Mouse (Mus musculus) R1 (cell line): ENCODE measurements around the gene Tmtc2.

ENCODE experiments used
- DNase-seq: peaks from one replicate; pipeline ENCODE4 v3.0.0-alpha.2; 2018; ENCODE audit warnings: low read depth, low spot score

Gene Tmtc2

DNA sequence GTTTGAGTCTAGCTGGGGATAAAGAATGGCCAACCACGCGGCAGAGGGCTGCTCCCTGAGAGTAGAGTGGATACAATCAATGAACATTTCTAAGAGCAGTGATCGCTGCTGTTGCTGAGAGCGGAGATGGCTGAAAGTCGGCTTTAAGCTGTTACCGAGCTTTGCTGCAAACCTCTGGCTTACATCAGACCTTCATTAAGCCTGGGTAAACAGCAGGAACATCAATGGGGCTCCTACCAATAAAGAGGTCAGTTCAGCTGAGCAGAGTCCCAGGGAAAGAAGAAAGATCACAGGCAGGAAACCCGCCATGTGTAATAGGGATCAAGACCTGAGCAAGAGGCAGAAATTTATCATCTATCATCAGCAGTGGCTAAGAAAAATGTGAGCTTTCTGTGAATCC is 72.5 kb downstream of the Tmtc2 start:
- DNase-seq, result no peak

DNA sequence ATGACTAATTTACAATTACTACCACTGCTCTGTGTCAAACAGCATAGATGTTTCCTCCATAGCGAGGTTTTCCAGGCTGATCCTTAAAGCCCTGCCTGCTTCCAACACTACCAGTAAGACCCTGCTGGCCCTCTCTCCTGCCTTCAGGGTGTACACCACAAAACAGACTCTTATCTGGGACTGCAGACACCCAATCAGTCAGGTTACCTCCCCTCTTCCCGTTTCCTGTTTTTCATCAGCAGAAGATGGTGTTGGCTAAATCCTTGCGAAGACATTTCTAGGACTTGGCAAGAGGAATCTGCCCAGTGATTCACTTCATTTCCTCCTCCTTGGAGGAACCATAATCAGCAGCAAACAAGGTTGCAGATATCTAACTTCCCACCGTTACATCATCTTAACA is 73.8 kb downstream of the Tmtc2 start:
- DNase-seq, result no peak

DNA sequence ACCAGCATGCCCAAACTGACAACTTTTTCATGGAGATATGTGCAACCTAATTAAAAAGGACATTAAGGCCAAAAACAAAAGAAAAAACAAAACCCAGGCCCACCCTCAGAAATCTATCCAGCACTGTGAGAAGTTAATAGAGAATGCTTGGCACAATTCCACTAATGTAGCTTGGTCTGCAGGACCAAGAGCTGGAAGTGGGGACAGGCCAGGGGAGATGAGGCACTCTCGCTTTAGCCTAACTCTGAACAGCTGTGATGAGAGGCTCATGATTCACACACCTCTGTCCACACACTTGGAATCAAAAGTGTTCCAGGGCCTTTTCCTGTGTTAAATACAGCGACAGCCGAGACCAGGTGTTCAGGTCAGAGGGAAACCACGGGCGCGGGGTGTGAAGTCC is 79.0 kb downstream of the Tmtc2 start:
- DNase-seq, result no peak

DNA sequence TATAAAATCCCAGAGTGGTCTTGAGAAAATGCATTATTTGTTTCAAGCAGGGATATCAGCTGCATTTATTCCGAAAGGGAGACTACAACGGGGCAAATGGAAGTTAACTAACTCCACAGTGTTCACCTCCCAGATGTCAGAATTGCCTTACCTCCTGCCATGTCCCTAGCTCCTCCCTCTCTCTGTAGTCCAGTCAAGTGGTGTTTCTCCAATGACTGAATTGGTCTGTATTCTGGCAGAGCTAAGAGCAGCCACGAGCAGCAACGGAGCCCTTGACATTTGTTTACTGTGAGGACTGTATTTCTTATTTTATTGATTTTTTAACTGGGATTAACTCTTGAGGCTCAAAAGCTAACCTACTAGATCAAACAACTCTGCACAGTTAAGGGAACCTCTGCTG is 81.8 kb downstream of the Tmtc2 start:
- DNase-seq, result no peak

DNA sequence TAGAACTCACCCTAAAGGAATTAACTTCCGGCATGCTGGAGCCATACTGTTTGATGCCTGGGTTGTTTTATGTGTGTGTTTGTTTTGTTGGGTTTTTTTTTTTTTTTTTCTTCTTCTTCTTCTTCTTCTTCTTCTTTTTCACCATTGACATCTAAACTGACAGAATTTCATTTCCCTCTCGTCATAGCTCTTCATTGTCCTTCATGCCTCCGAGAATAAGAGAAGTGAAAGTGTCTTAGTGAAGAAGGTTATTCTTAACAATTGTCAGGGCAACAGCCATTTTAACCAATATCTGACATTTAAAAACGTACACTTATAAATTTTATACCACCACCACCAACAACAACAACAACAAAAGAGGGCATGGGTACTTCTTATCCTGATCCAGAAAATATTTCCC is 83.5 kb downstream of the Tmtc2 start:
- no peak for DNase-seq

DNA sequence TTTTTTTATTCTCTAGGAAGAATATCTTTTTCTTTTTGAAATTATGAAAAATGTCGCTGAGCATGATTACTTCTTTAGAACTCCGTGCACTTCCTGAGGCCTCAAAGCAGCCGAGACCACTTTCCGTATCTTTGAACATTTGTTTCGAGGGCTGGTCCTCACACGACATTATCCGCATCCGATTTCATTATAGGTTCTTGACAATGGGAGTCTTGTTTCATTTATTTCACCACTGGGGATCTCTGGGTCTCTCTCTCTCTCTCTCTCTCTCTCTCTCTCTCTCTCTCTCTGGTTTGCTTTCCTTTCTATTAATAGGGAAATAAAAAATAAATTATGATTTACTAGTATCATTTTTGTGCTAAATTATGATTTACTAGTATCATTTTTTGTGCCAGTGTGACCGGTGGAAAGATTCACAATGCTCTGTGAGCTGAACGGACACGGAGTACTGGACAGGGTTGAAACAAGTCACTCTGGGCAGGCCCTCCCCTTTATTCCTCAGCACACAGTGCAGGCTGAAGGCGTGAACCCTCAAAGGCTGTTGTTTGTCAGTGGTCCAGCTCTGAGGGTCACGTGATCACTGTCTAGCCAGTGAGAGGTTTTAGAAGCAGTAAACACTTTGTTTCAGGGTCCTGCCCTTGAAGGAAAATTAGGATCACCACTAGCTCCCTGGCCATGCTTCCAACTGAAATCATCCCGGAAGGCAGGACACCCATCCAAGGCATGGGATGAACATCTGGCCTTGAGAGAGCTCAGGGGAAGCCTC is 84.1 kb downstream of the Tmtc2 start:
- DNase-seq, result peak; percentile 19

DNA sequence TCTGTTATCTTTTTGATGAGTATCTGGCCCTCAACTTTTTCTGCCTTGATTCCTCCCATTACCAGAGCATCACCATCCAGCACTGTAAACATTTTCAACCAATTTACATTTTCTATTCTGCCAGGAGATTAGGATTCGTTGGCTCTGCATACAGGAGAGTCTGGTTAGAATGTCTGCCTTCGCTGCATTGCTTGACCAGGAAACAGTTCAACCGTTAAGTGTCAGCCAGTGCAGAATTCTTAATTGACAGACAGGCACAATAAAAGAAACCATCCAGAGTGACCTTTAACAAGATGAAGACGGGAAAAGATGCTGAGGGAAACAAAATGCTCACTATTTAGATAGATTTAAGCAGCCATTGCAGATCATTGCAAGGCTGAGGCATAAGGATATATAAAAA is 87.3 kb downstream of the Tmtc2 start:
- no peak for DNase-seq

DNA sequence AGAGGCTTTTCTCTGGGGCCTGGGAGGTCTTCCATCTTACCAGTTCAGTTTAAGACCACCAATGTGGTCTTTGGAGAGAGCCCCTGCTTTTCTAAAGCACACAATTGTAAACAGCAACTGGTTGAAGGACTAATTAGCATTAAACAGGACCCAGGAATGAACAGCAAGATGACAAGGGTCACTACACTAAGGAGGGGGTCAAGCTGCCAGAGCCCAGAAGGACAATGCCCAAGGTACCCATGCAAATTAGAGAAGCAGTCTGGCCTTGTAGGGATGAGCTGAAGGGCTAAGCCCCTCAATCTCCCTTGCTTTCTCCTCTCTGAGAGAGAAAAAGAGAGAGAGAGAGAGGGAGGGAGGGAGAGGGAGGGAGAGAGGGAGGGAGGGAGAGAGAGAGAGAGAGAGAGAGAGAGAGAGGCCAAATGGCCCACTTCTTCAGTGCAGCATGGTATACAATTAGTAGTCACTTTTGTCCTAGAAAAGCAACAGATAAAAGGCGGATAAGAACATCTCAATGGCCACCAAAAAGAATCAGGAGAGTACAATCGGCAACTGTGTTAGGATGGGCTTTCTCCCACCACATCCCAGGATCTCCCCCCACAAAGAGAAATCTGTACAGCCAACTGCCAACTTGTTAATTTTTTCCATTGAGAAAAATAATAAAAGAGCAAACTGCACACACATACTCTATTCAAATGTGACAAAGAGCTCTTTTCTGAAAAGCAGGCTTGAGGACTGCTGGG is 89.7 kb downstream of the Tmtc2 start:
- DNase-seq, result no peak

DNA sequence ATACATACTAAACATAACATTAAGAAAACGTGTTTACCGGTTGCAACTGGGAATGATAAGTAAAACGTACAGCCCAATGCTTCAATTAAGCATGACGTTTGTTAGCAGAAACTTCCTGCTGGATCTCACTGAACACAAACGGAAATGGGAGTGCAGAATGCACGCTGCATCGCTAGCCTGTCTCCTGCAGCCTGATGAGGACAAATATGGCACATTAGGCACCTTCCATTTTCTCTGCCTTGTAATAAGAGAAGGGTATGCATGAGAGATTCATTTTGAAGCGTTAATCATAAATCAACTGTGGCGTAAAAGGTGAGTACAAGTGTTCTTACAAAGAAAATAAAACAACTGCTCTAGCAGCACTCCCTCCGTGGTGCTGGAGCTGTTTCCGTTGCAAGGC is 94.5 kb downstream of the Tmtc2 start:
- DNase-seq, result no peak

DNA sequence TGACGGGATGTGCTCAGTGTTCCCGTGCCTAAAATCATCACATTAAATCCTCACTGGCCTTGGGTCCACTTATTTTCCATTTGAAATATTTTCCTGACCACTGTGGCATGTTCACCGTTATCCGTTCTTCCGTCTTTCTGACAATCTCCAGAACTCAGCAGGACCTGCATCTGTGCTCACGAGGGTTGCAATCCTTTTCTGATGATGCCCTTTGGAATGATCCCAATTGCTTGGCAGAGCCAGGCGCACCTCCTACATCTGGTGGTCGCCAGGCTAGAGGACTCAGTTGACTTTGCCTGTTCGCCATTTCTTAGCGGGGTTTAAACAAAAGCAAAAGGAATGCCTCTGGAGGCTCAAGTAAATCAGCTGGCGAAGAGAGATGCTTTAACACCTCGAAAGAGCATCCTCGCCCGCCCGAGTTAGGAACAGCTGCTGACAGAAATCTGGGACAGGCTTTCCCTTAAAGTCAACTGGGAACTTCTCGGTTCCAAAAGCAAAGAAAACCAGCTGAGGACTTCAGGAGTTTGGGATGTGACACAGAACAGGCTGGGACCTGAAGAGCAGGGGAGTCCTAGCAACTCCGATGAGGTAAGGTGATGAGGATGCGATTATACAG is 96.5 kb downstream of the Tmtc2 start:
- DNase-seq, result no peak

DNA sequence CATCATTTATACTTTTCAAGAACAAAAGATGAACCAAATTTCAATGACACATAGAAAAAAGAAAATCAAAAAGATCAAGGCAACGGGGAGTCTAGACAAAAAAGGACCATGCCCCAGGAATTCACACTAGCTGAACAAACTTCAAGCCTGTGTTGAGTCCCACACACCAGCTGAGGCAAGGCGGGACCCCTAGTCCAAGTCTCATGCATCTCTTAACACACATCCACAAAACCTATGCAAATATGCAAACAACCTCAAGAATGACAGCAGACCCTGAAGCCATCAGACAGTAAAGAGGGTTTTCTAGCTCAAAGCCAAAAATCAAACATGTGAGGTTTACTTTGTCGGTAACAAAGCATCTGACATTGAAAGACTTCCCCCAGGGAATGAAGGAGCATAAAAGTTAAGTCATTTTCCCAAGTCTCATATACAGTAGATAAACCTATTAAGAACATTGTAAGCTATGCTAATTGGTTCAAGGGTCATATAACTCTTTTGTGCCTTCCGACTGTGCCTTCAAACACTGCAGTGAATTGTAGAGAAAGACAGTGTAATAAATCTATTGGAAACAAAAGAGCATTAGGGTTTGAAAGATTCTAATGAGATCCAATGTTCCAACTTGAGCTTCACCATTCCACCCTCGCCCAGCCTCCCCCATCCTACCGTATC is 100.0 kb downstream of the Tmtc2 start:
- no peak for DNase-seq

DNA sequence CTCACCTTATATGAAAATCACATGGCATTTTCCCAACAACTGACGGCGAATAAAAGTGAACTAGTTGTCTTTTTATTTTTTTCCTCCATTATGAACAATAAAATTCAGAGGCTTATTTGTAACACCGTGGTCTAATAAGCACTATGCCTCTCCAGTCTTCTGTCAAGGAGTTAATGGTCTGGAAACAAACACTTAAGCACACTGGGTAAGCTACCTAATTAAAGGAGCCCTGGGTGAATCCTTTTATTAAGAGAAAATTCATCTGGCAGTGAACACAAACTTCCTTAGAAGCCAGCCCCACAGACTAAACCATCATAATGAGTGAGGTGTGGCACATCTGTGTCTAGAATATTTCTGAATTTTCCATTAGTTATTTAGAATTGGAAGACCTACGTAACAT is 109.9 kb downstream of the Tmtc2 start:
- DNase-seq, result no peak

DNA sequence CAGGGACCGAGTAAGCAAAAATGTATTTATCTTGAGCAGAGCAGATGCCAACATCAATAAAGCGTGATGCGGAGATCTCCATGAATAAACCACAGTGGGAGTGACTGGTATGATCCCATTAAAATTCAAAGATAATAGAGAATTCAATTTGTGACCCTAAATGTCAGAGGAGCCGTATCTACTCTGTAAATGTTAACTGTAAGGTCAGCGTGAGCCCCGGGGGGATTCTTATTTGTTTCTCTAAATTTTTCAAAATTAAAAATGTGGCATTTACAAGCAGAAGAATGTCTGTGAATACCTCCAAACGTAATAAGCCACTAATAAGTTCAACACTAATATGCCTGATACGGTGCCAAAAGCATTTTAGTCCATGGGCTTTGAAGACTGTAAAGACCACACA is 120.8 kb downstream of the Tmtc2 start:
- no peak for DNase-seq

DNA sequence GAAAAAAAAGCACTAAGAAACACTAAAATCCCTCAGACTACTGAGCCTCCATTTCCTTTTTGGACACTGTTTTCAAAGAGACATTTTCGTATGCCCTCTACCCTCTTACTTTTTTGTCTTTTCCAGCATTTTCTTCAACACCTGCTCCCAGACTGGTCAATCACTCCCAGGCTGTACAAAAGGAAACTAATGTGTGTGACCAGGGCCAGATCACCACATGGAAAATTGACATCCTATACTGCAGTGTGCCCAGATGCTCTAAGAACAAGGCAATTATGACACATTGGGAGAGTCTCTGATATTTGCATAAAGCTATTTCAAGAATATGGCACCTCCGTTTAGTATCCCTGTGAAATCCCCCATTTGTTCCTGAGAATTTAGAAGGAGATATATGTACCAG is 127.1 kb downstream of the Tmtc2 start:
- no peak for DNase-seq

DNA sequence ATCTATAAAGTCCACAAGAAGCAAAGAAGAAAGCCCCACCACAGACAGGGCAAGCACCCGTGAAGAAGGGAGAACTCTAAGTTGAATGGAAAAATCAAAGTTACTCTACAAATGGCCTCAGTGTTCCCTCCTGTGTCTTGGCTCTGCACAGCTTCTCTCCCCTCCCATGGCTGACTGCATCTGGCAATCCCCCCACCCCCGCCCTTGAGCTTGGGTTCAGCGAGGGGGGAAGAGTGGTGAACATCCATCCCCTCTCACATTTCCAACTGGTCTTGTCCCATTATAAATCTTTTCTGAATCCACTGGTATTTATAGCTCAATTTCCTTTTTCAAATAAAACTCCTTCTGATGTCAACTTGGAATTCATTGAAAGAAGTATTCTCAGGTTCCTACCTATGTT is 129.9 kb downstream of the Tmtc2 start:
- DNase-seq, result no peak

DNA sequence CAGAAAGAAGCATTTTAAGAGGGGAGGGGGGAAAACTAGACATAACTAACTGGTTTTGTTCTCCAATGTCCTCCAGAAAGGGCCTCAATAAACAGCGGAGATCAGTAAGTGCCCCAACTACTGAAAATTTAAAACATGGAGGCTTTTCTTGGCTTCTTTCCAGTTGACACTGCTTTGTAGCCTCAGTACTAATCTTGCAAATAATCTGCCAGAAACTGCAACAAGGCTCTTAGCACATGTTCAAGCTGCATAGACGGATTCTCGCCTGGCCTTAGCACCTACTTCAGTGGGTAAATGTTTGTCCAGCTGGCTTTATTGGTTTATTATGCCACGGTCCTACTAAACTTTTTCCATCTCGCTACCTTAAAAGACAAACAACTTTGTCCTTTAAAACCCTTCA is 139.4 kb downstream of the Tmtc2 start:
- DNase-seq, result no peak

DNA sequence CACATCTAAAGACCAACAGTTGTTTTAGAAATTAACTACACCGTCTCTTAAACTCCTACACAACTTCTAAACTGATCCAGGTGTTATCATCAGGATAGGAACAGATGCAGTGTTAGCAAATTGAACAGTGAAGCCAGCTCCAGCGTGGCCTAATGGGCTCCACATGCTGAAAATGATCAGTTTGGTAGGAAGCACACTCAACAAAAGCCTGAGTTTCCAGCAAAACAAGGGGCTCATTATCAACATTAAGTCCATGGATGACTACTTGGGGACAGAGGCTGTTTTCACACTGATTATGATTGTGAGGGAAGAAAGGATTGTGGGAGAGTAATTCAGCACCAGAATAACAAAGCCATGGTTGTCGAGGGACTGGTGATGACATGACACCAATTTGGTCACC is 143.4 kb downstream of the Tmtc2 start:
- no peak for DNase-seq

DNA sequence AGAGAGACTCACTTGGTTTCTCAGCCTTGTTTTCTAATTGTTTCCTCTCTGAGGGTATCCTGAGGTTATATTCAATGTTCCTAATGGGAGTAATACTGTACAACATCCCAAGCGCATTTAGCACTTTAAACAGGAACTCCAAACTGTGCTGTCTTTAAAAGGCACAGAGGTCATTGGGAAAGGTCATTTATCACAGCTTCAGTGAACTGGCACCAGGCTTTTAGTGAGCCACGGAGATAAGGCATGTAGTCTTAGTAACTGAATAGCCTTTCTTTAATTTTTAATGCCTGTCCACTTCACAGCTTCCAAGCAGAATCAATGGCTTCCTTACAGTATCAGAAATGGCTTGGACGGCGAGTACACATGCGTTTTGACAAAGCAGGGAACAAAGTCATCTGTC is 144.0 kb downstream of the Tmtc2 start:
- no peak for DNase-seq

DNA sequence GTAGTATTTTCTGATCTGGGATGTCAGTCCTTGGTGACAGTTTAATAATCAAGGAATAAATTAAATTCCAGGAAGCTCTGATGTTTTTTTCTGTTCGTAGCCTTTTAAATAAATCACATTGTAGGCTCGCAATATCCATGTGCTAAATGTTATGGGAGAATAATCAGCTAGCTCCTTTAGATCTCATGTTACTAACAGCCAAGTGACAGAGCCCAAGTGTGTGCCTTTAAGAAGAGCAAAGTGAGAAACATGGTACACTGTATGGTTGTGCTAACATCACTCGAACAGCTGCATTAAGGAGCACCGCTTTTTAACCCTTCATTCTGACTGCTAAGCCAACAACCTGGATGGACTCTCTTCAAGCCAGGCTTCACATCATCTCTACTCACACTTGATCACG is 146.2 kb downstream of the Tmtc2 start:
- no peak for DNase-seq

DNA sequence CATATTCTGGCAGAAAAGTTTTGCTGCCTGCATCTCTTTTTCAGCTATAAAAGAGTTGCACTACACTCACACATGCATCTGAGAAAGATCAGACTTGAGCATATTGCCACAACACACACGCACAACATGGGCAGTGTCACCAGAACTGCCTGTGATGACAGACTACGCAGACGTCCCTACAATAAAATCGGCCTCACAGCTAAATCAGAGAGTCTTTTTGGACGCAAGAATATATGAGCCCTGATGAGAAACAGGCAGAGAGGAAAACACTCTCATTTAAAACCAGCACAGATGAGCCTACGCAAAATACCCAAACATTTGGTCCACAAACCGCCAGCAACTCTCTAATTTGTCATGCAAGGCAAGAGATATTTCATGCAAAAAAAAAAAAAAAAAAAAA is 146.6 kb downstream of the Tmtc2 start:
- DNase-seq, result no peak

DNA sequence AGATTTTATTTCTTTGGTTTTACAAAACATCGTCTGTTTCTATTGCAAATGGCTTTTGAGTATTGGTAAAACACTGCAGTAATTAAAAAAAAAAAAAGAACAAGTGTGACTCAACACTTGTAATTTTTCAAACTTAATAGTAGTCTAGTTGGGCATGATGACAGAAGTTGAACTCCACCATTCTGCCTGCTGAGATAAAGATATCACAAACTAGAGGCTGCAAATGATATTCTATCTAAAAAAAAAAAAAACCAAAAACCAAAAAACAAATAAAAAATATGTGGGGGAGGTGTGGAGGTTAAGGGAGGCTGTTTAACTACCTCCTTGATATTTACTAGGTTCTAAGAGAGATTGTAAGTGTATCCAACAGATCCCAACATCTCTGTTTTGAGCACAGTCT is 149.2 kb downstream of the Tmtc2 start:
- no peak for DNase-seq

DNA sequence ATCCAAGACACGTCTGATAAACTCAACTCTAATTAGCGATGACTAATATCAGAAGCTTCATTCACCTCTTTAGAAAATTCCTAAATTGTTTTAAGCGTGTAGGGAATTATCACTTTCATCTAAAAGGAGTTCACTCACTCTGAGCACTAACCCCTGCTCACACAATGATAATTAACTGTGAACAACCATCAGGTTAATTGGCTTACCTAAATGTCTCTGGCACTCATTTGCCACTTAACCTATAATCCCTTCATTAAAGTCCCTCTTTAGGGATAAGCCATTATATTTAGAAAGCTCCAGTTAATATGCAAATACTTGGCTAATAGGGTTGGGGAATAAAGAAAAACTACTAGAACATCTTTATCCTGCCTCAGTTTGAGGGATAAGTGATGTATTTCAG is 151.1 kb downstream of the Tmtc2 start:
- DNase-seq, result no peak
